Mouse (Mus musculus): Measurements from ENCODE around the gene Gm36028.

Gene Gm36028

GRCm38 (mm10) chr16:37843740-37844139, 17.2 kb downstream of the Gm36028 start:
- TF ChIP-seq GATA4 (IDR thresholded peaks at IDR 0.05; ENCODE audit: insufficient replicate concordance, low read length), result no peak; the same call in 1 of the 2 replicates

- TF ChIP-seq GATA4 (IDR thresholded peaks at IDR 0.05; ENCODE audit: insufficient replicate concordance, low read length), result no peak
These were observed 18.5 kb downstream of the Gm36028 start for GRCm38 (mm10) chr16:37842439-37842838.

GRCm38 (mm10) chr16:37837571-37837970, 23.4 kb downstream of the Gm36028 start:
- TF ChIP-seq GATA4 (IDR thresholded peaks at IDR 0.05; ENCODE audit: insufficient replicate concordance, low read length), result no peak

GRCm38 (mm10) chr16:37831041-37831440, 29.9 kb downstream of the Gm36028 start:
- TF ChIP-seq GATA4 (IDR thresholded peaks at IDR 0.05; ENCODE audit: insufficient replicate concordance, low read length), result no peak

GRCm38 (mm10) chr16:37826286-37826685, 34.7 kb downstream of the Gm36028 start:
- TF ChIP-seq GATA4 (IDR thresholded peaks at IDR 0.05; ENCODE audit: insufficient replicate concordance, low read length), result no peak

- no peak for TF ChIP-seq GATA4 (IDR thresholded peaks at IDR 0.05; ENCODE audit: insufficient replicate concordance, low read length)
These were observed 36.0 kb downstream of the Gm36028 start for GRCm38 (mm10) chr16:37824778-37825505.

GRCm38 (mm10) chr16:37823949-37824348, 37.0 kb downstream of the Gm36028 start:
- no peak for TF ChIP-seq GATA4 (IDR thresholded peaks at IDR 0.05; ENCODE audit: insufficient replicate concordance, low read length)

- TF ChIP-seq GATA4 (IDR thresholded peaks at IDR 0.05; ENCODE audit: insufficient replicate concordance, low read length), result no peak
These were observed 43.0 kb downstream of the Gm36028 start for GRCm38 (mm10) chr16:37817986-37818385.

GRCm38 (mm10) chr16:37814383-37814971, 46.5 kb downstream of the Gm36028 start:
- no peak for TF ChIP-seq GATA4 (IDR thresholded peaks at IDR 0.05; ENCODE audit: insufficient replicate concordance, low read length)

- TF ChIP-seq GATA4 (IDR thresholded peaks at IDR 0.05; ENCODE audit: insufficient replicate concordance, low read length), result no peak
These were observed 47.1 kb downstream of the Gm36028 start for GRCm38 (mm10) chr16:37813691-37814382.

GRCm38 (mm10) chr16:37812474-37812886, 48.5 kb downstream of the Gm36028 start:
- TF ChIP-seq GATA4 (IDR thresholded peaks at IDR 0.05; ENCODE audit: insufficient replicate concordance, low read length), result no peak

- TF ChIP-seq GATA4 (IDR thresholded peaks at IDR 0.05; ENCODE audit: insufficient replicate concordance, low read length), result no peak
These were observed 49.1 kb downstream of the Gm36028 start for GRCm38 (mm10) chr16:37811874-37812273.

- no peak for TF ChIP-seq GATA4 (IDR thresholded peaks at IDR 0.05; ENCODE audit: insufficient replicate concordance, low read length)
These were observed 51.3 kb downstream of the Gm36028 start for GRCm38 (mm10) chr16:37809623-37809992.

GRCm38 (mm10) chr16:37808866-37809622, 51.9 kb downstream of the Gm36028 start:
- no peak for TF ChIP-seq GATA4 (IDR thresholded peaks at IDR 0.05; ENCODE audit: insufficient replicate concordance, low read length)

GRCm38 (mm10) chr16:37807269-37807668, 53.7 kb downstream of the Gm36028 start:
- TF ChIP-seq GATA4 (IDR thresholded peaks at IDR 0.05; ENCODE audit: insufficient replicate concordance, low read length), result no peak
